Mouse (Mus musculus) left cerebral cortex, postnatal 14 days (tissue): ENCODE results near the gene Snd1. TPM values are rescaled to one million over a fixed set of nuclear protein-coding genes. Genes with fewer than 3 reads are reported as not detected.

Experiments
- DNase-seq, 2 experiments: peaks; one replicate each; pipeline ENCODE4 v3.0.0; 2021 to 2022; ENCODE audit warnings: low spot score in 2 of 2, mixed read lengths in 1 of 2
- intact Hi-C: fragments of 180-260 bp; cut with DNase I; formaldehyde crosslinking; loops from one replicate; pipeline ENCODE4 v1.15.1; 2025
- total RNA-seq, 2 experiments: library from RNA; stranded (reverse); gene quantifications; 2 replicates each; pipeline ENCODE4 v1.2.3; 2021

Gene Snd1
- total RNA-seq, 2 experiments from 2014 or later, result 94.8 to 96.9 TPM

DNA sequence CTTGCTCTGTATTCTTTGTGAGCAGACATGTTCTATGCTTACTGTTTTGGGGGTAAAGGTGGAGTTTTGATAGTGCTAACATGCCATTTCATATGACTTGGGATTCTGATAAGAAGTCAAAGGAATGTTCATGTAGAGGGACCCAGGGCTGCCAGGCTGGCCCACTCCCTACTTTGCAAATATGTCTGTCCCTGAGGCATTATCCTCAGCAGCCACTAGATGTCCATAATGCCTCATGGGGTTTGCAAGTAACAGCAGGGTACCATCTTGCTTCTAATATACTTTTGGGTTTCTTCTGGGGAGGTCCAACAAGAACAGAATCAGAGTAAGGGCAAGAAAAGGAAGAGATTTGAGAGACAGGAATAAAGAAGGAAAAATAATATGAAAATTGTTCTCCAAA, 361.7 kb downstream of the Snd1 start:
- intact Hi-C loops, result loop anchor here (5.0 to 10.0 kb wide), 2 partner anchors 186 to 308 kb away; no protein-coding TSS in a partner anchor
- DNase-seq, result no peak

DNA sequence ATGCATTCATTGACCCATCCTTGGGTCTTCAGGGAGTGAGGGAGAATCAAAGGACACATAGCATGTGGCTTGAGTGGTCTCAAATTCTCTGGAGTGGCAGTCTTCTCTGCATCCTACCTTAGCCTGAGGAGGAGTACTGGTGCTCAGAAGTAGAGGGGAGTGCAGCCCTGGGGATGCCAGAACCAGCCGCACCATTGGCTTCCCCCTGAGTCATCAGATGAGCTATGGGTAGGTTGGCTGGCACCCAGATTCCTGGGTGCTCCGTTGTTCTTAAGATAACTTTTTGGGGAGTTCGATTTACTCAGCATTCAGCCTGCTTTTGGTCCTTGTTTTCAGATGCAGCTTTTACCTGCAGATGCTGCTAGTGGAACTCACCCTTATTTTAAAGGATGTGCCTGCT, 366.6 kb downstream of the Snd1 start:
- DNase-seq, result no peak

DNA sequence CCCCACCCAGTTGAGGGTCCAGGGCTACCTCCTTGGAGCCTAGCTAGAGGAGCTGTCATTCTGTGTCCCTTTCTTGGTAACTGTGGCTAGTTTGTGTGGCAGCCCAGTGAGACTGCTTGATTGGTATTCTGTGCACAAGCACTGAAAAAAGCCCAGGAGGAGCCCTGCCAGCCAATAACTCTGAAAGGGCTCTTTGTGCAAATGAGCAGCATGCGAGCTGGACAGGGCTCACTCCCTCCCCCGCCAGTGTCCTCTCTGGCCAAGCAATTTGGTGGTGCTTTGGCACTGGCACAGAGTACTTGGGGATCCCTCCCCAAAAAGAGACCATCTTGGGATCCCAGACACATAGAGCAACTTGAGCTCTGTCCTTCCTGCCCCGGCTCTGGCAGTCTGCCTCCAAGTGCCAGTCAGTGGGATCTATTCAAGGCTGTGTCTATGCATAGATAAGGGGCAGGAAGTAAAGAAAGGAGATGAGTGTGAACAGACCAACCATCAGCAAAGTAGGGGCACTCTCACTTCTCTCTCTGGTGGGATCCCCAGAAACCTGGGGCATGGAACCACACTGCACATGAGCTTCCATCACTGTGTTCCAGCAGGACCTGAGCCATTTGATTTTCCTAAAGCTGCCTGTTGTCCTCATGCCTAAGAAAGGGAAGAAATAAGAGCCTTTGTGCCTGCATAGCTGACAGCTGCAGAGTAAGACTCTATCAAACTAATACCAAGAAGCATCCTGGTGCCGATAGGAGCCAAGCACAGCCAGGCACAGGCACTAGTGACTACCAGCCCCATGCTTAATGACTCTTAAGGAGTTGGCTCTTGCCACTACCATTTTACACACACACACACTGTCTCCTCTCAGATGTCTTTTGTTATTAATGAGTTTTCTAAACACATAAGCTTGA, 367.7 kb downstream of the Snd1 start:
- DNase-seq, result peak; percentile 67 to 77
- intact Hi-C loops, result no loop called here

More for the DNA sequence above, 366.6 kb downstream of the Snd1 start:
- intact Hi-C loops, result no loop called here

DNA sequence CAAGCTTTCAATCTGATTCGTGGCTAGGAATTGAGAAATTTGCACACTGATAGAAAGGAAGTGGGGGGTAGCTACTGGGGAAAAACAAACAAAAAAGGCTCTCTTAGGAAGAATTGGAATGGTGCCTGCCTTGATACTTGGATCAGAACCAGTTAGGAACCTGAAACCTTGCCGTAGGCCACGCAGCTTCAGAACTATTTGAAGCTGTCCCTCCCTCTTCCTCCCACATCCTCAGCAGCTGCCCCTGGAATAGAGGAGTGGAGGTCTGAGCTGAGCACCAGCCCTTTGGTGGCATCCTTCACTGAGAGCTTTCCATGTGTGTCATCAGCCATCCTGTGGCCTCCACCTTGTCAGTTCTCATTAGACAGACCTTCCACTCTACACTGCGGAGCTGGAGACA, 370.7 kb downstream of the Snd1 start:
- intact Hi-C loops, result no loop called here
- no peak for DNase-seq

DNA sequence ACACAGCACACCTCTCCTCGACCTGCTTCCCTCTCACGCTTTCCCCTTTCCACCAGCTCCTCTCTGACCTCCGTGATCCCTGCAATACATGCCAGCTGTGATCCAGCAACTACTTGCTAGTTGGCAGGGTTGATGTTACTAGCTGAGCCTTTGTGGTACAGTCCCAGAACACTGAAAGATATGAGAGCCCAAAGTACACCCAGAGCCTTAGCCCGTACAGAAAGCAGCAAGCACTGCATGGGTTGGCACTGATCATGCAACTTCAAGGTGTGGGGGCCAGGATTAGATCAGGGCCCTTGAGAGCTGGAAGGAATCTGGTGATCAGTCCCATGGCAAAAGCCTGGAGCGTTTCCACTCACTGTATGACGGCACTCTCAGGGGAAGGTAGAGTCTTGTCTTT, 372.7 kb downstream of the Snd1 start:
- no peak for DNase-seq
- intact Hi-C loops, result no loop called here

DNA sequence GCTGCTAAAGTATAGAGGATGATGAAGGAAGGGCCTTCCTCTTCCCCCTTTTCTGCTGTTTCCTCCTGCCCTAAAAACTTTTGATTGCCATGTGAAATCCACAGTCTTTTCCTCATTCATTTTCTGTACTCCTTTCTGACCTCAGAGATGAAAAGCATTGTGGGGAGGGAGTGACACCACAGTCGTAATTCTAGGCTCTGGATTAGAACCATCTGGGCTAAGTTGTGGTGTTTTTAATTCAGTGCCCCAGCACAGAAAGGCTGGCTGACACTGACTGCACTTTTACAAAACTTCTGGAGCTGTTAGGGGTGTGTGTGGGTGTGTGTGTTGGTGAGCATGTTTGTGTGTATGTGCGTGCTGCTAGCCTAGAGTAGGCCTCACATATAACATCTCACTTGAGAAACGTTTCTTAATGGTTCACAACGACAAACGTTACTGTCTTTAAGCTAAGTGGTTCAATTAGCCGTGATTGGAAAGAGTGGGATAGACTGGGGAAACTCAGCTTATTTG, 373.4 kb downstream of the Snd1 start:
- intact Hi-C loops, result no loop called here
- DNase-seq, result no peak

DNA sequence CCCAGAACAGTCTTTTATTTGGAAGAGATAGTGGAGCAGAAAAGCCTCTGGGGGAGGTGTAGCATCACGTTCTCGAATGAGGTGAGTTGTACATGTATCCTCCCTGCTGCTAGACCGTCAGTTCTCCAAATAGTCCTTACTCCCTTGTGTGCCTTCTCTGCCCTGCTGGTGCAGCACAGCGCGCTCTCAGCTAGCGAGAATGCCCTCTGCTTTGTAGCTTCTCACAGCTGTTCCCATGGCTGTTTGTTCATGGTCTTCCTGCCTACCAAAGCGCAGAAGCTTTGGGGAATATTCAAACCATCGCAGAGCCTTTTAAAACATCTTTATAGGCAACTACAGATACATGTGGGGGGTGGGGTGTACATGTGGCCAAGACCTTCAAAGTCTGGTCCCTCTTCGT, 374.0 kb downstream of the Snd1 start:
- intact Hi-C loops, result no loop called here
- no peak for DNase-seq

DNA sequence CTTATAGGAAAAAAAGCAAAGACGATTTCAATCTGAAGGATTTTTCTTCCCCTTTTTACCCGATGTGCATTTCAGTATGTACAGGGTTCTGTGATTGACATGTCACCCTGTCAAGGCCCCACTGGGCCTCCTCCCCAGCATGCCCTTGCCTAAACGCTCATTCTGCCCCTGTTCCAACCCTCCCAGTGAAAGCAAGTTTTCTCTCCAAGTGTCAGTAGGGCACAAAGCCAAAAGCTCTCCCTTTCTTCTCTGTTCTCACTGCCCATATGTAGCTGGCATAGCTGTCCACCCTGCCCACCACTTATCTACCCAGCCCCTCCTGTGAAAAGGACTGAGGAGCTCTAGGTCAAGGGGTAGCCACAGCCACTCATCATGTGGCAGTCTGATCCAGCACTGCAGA, 374.4 kb downstream of the Snd1 start:
- DNase-seq, result no peak
- intact Hi-C loops, result no loop called here

DNA sequence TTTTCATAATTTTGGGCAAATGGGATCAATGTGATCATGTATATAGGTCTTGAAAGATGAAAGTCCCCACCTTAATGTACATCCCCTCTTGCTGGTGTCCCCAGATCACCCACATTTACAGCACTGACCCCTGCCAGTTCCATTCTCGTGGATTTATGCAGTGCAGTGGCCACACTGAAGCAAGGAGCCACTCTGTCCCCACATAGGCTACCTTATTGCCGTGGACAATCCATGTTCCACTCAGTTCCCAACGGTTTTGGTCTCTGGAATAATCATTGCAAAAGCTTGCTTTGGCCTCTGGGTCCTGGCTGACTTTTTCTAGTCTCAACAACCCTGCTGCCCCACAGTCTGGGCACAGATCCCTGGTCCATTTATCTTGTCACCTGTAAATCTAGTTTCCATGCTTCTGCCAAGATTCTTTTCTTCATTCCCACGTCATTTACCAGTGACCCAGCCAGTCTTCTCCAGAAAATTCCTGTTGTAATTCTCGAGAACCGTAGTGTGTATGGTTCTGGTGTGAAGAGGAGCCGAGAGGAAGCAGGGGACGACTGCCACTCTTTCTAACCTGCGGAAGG, 375.5 kb downstream of the Snd1 start:
- no peak for DNase-seq
- intact Hi-C loops, result no loop called here

DNA sequence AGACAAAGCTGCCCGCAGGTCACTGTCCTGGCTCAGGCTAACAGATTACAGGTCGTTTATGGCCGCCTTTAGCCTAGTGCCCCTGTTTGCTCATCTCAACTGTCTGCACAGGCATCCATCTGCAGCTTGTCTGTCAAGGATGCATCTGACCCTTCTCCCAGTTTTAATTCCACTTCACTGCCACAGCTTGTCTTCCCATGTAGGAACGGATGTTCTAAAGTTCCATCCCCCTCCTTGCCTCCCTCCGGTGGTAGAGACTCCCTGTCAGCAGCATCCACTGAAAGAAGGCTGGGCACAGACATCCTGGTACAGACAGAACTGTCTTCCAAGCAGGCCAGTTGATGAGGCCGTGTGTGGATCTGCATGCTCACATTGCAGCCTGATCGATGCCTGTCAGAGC, 377.4 kb downstream of the Snd1 start:
- no peak for DNase-seq
- intact Hi-C loops, result no loop called here

DNA sequence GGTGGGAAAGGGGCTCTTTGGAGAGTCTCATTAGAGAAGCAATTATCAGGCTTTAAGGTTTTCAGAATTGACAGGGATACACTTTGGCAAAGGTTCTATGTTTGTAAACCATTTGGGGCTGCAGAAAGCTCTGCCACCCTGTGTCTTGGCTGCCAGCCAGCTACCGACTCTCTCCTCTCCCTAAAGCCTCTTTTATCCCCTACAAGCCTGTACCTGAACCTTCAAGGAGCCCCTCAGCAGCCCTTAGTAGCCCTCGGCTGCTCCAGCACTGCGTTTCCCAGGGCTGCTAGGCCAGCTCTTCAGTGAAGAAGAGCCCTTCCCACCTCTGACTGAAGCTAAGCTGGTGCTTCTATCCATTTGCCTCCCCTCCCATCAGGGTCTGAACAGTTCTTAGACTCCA, 378.2 kb downstream of the Snd1 start:
- DNase-seq, result no peak
- intact Hi-C loops, result no loop called here

DNA sequence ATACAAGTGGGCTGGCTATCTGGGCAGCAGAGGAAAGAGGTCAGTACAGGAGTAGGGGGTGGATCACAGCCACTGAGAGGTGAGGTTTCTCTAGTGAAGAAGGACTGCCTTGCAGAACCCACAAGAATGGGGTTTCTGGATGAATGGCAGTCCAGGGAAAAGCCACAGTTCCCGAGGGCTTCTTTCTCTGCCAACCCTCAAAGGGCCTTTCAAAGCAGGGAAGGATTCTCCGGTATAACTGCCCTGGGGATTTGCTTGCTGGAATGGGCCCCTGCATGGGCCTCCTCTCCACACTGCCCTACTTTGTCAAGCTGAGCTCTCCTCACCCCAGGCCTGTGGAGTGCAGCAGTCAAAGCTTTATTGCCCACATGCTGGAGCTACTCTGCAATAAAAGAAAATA, 378.7 kb downstream of the Snd1 start:
- intact Hi-C loops, result no loop called here
- DNase-seq, result no peak

DNA sequence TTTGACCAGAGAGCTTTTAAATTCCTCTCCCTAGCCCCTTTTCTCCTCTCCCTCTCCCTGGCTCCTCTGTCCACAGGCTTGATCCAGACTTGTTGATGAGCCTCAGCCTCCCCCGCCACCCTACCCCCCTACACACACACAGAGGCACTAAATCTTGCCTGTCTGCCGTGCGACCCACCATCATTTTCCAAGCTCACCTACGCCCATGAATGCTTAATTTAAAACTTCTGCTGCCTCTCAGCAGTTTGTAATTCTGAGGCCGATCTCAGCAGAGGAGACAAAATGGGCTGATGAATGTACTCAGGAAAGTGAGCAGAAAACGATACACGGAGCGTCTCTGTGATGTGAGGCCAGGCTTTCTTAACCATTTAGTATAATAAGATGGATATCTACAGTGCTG, 379.7 kb downstream of the Snd1 start:
- DNase-seq, result no peak
- intact Hi-C loops, result no loop called here

DNA sequence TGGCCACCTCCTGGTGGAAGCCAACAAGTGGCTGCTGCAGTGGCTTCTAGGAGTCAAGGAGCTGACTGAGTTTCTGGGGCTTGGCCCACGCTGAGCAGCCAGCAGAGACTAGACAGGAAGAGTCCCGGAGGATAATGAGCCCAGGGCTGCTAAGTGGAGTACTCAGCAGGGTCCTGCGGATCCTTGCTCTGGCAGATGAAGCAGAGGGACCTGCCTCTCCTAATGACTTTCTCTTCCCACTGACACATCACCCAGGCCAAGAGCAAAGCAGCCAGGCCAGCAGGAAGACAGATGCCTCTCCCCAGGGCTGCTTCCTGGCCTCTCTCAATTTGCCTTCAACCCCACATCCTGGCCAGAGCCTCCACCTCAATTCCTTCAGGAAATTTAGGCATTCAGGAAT, 380.5 kb downstream of the Snd1 start:
- intact Hi-C loops, result no loop called here
- DNase-seq, result no peak

DNA sequence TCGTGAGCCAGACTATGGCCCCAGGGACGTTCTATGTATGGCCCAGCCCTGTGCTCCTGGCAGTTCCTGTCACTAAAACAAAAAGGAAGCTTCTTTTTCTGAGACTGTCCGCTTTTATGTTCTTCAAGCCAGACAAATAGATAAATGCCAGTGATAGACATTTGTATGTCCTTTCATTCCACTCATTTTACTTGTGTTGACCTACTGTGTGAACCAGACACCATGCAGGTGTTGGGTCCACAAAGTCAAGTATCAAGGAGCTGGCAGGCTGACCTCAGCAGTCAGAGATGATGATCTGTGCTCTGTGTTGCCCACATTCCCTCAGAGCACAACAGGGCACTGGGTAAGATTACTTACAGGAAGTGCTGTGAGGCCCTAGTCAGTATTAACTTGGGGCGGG, 381.9 kb downstream of the Snd1 start:
- intact Hi-C loops, result no loop called here
- DNase-seq, result no peak

DNA sequence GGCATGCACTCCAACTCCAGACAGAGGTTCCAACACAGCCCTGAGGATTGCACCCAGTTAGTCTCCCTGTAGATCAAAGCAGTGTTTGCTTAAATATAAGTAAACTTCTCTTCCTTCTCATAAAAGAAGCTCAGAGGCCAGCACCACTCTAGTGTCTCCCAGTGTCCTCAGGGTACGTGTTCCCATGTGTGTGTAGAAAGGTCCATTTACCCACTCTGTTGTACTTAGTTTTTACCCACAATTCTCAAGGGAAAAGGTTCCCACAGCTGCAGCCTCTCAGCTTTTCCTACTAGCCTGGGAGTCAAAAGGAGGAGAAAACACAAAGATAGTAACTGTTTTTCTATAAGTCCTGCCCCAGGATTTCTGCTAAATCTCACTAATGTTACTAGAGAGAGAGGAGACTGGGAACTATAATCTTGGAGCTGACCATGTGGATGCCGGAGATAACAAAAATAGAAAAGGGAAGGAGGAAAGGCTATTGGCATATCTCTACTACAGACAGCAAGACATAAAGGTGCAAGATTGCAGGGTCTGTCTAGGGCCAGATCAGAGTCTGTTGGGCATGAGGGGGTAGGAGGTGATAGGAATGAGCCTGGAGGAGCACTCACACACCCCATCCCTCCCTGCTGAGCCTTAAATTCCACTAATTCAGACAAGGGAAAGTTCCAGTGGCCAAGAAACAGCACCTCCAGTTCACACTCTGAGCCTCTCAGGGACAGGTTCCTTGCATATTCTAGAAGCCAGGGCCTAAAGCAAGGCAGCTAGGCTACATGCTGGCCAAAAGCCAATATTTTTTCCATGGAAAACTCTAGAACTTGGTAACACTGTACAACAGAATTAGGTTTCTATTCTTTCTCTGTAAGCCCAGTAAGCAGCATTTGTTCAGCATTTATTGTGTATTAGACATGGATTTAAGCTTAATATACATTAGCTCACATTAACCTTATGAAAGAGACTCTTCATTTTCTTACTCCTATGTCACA, 382.6 kb downstream of the Snd1 start:
- intact Hi-C loops, result no loop called here

DNA sequence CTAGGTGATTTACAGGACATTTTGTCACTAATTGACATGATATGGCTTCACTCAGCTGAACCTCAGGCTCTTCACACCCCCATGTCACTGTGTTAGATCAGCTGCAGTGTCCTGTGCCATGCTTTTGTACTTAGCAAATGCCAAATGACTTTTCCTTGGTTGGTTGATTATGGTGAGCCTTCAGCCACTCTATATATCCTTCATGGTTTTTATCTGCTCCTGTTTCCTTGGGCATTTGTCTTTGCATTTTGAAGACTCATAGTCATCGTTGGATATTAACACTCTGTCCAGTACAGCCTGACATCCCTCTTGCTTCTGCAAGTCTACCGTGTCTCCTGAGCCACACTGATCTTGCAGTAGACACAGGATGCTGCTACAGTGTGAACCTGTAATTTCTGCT, 384.2 kb downstream of the Snd1 start:
- no peak for DNase-seq
- intact Hi-C loops, result no loop called here

More for the DNA sequence above, 382.6 kb downstream of the Snd1 start:
- DNase-seq, result no peak

DNA sequence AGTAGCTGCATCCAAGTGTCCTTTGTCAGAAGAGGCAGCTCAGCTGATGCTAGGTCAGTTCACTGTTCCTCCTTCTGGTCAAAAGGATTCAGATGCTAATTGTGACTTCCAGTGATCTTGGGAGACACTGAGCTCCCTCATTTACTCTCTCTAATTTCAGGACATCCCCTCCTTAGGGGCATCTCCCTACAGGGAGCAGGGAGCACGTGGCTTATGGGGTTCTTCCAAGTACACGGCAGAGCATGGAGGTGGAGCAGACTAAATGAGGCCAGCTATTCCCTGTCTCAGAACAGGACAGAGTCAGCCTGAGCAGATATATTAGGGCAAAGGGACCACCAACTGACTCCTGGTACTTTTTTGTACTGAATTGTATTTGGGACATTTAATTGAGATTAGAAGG, 385.5 kb downstream of the Snd1 start:
- no peak for DNase-seq
- intact Hi-C loops, result no loop called here

DNA sequence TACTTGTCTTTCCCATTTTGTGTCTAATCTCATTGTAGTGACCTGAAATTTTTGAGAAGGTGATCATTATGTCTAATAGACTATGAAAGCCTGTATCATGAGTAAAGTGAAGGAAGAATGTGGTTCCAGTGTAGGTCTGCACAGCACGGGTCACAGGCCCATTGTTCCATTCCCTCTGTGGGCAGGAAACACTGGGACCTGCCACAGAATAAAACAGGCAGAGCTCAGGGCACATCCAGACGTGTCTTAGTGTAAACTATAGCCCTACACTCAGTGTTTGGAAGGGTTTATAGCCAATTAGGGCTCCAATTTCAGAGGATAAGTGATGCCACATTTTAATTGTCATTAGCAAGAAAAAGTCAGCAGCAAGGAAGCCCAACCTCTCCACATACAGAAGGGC, 386.0 kb downstream of the Snd1 start:
- DNase-seq, result no peak
- intact Hi-C loops, result no loop called here

DNA sequence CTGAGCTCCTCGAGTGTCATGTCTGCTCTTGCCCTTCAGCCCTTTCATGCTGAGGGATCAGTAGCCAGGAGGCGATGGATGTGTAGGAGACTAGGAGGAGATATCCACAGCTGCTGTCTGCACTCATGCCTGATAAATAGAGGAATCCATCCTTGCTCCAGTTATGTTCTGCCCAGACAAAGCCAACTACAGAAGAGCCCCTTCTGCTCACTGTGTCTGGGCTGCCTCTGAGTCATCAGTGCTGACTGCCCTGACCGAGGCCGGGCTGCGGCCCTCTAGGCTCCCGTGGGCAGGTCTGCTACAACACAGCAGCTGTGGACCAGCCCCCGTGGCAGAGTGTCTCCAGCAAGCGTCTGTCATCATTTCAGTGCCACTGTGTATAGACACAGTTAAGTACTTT, 387.4 kb downstream of the Snd1 start:
- no peak for DNase-seq
- intact Hi-C loops, result no loop called here
